Mouse (Mus musculus) C2C12 (cell line): ENCODE results near the gene Ppie. TPM values are rescaled to one million over a fixed set of nuclear protein-coding genes. Genes with fewer than 3 reads are reported as not detected.
A peak's percentile ranks its signal among the peaks of the same experiment; 100 is the strongest.

ENCODE experiments used
- H3K27me3 ChIP-seq: one replicate; pipeline ENCODE4 v1.6.1; 2011; ENCODE audit not compliant: control insufficient read depth, insufficient read depth, insufficient read length
- H3K36me3 ChIP-seq: one replicate; pipeline ENCODE4 v1.6.1; 2011; ENCODE audit not compliant: control insufficient read depth, insufficient read depth
- H3K4me3 ChIP-seq: one replicate; pipeline ENCODE4 v1.5.1; 2011; ENCODE audit warnings: mild to moderate bottlenecking, control low read depth; ENCODE audit not compliant: poor library complexity, insufficient read depth, severe bottlenecking
- H3K79me2 ChIP-seq: one replicate; pipeline ENCODE4 v1.6.1; 2011; ENCODE audit not compliant: control insufficient read depth, insufficient read depth
- H3K79me3 ChIP-seq: one replicate; pipeline ENCODE4 v1.6.1; 2011; ENCODE audit warnings: low read depth, control low read depth
- H3ac ChIP-seq: one replicate; pipeline ENCODE3; 2011; ENCODE audit warnings: low read depth; ENCODE audit not compliant: control insufficient read depth, insufficient read length
- CEBPB ChIP-seq: IDR thresholded peaks from one replicate; pipeline ENCODE4 v1.6.1; 2011; ENCODE audit warnings: low read depth, mild to moderate bottlenecking, control low read depth, moderate library complexity
- CTCF ChIP-seq: IDR thresholded peaks from one replicate; pipeline ENCODE4 v1.5.1; 2011; ENCODE audit not compliant: control insufficient read depth, insufficient read depth, insufficient read length
- FOSL1 ChIP-seq: IDR thresholded peaks from one replicate; pipeline ENCODE4 v1.8.0; 2011; ENCODE audit warnings: mild to moderate bottlenecking, low read length; ENCODE audit not compliant: poor library complexity, insufficient read depth, severe bottlenecking
- MAX ChIP-seq: IDR thresholded peaks from one replicate; pipeline ENCODE4 v1.6.1; 2011; ENCODE audit warnings: mild to moderate bottlenecking, control low read depth
- MYOD1 ChIP-seq: IDR thresholded peaks from one replicate; pipeline ENCODE4 v1.6.1; 2011; ENCODE audit warnings: low read depth; ENCODE audit not compliant: control insufficient read depth, insufficient read length
- MYOG ChIP-seq: IDR thresholded peaks from one replicate; pipeline ENCODE4 v1.6.1; 2011; ENCODE audit not compliant: control insufficient read depth, insufficient read length; ENCODE audit errors: extremely low read depth
- USF1 ChIP-seq: IDR thresholded peaks from one replicate; pipeline ENCODE4 v1.6.1; 2011; ENCODE audit warnings: low read depth, mild to moderate bottlenecking, control low read depth, moderate library complexity
- polyA plus RNA-seq: library from polyadenylated mRNA; unstranded; fragments of >200 nt; fragmentation: generic; extraction: Trizol; gene quantifications from one replicate; pipeline ENCODE4 v1.2.1, GENCODE M21; 2012; ENCODE audit warnings: missing spikeins

Gene Ppie
- polyA plus RNA-seq, 1 experiment, result 86.2 TPM

- Histone ChIP-seq H3K36me3 (no peaks in the 10 kb centered on the region), H3ac (no peak overlapping the region), H3K79me2 (no peaks in the 10 kb centered on the region), H3K27me3 (peaks cover 7% of the 10 kb centered on the region), H3K4me3 (no peak overlapping the region), H3K79me3 (no peaks in the 10 kb centered on the region)
- TF ChIP-seq MYOG (no peak), MYOD1 (no peak), CTCF (peak; percentile 68), FOSL1 (no peak)
Observed at GRCm38 (mm10) chr4:123082283-123083163, 57.2 kb downstream of the Ppie start.

GRCm38 (mm10) chr4:123080791-123081190 is 59.0 kb downstream of the Ppie start:
- Histone ChIP-seq H3K36me3 (no peaks in the 10 kb centered on the region), H3K79me3 (no peaks in the 10 kb centered on the region), H3K79me2 (no peaks in the 10 kb centered on the region), H3K4me3 (no peak overlapping the region), H3K27me3 (peaks cover 7% of the 10 kb centered on the region), H3ac (no peak overlapping the region)
- TF ChIP-seq MAX, result no peak
- no peak for TF ChIP-seq USF1
- no peak for TF ChIP-seq CEBPB
- no peak for TF ChIP-seq FOSL1
- no peak for TF ChIP-seq MYOD1
- no peak for TF ChIP-seq MYOG
- no peak for TF ChIP-seq CTCF

- H3K27me3 ChIP-seq, result peaks cover 15% of the 10 kb centered on the region
- no peaks in the 10 kb centered on the region for H3K79me3 ChIP-seq
- no peaks in the 10 kb centered on the region for H3K36me3 ChIP-seq
Observed at GRCm38 (mm10) chr4:123078231-123078630, 61.5 kb downstream of the Ppie start.

More at GRCm38 (mm10) chr4:123078231-123078630, 61.5 kb downstream of the Ppie start:
- TF ChIP-seq MYOG (no peak), MYOD1 (no peak), CEBPB (no peak)
- Histone ChIP-seq H3K79me2 (no peaks in the 10 kb centered on the region), H3ac (no peak overlapping the region), H3K4me3 (no peak overlapping the region)

Other genes with a start within 250 kb of the Ppie start
- gene Mfsd2a, start 178.8 kb downstream of the Ppie start, polyA plus RNA-seq, result 8.9 TPM
- gene Mycl, start 144.3 kb downstream of the Ppie start, polyA plus RNA-seq, result 11.5 TPM
- gene Trit1, start 123.4 kb downstream of the Ppie start, polyA plus RNA-seq, result 6.3 TPM
- gene Bmp8b, start 34.8 kb downstream of the Ppie start, polyA plus RNA-seq, result not detected
- not detected for gene Oxct2b, start 23.7 kb downstream of the Ppie start, polyA plus RNA-seq
- gene Hpcal4, start 43.3 kb upstream of the Ppie start, polyA plus RNA-seq, result not detected
- gene Nt5c1a, start 61.6 kb upstream of the Ppie start, polyA plus RNA-seq, result not detected
- 0.61 TPM for gene Heyl, start 93.6 kb upstream of the Ppie start, polyA plus RNA-seq
- 175 TPM for gene Pabpc4, start 122.4 kb upstream of the Ppie start, polyA plus RNA-seq
- gene Oxct2a, start 183.7 kb upstream of the Ppie start, polyA plus RNA-seq, result 0.05 TPM
- 0.14 TPM for gene Bmp8a, start 203.3 kb upstream of the Ppie start, polyA plus RNA-seq